Mouse (Mus musculus): ENCODE results near the gene Olfr138. TPM values are rescaled to one million over a fixed set of nuclear protein-coding genes. Genes with fewer than 3 reads are reported as not detected.

The Olfr138 gene
- not detected in 2 replicates for polyA plus RNA-seq (2012; rRNA removed)

GRCm38 (mm10) chr17:38260735-38261134 lies at the start of gene Olfr138:
TSS of gene Olfr138 (plus strand) at chr17:38261035.

DNA sequence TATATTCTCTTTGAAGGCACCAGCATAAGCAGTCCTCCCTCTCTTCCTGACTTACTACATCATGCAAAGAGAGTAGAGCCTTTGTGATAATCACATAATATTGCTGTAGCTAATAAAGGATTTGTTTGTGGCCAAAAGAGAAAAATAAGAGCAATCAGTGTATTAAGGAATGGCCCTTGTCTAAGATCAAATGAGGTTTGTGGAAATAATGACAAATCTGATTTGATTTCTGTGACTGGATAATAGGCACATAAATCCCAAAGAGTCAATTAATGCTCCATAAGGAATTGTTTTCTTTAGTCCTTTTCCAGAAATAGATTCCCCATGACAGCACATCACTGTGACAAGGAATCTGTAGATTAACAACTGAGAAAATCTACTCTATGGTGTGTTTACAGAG lies 46.6 kb downstream of the Olfr138 start, which contains the start of gene Olfr137:
Olfr137 (minus strand) TSS at position 101 of the 400 bp plus-strand sequence.

Other genes starting within 250 kb of the Olfr138 start
- not detected in 2 replicates for gene Olfr129, start 201.0 kb upstream of the Olfr138 start, polyA plus RNA-seq (2012; rRNA removed)
- not detected in 2 replicates for gene Olfr130, start 197.1 kb upstream of the Olfr138 start, polyA plus RNA-seq (2012; rRNA removed)
- gene Olfr131, start 172.3 kb upstream of the Olfr138 start, polyA plus RNA-seq (2012; rRNA removed): not detected in 2 replicates
- not detected in 2 replicates for gene Olfr132, start 126.5 kb upstream of the Olfr138 start, polyA plus RNA-seq (2012; rRNA removed)
- gene Olfr133, start 115.8 kb upstream of the Olfr138 start, polyA plus RNA-seq (2012; rRNA removed): not detected in 2 replicates
- not detected in 2 replicates for gene Olfr134, start 89.6 kb upstream of the Olfr138 start, polyA plus RNA-seq (2012; rRNA removed)
- gene Olfr135, start 56.7 kb upstream of the Olfr138 start, polyA plus RNA-seq (2012; rRNA removed): not detected in 2 replicates
- not detected in 2 replicates for gene Olfr137, start 46.5 kb downstream of the Olfr138 start, polyA plus RNA-seq (2012; rRNA removed)
- not detected in 2 replicates for gene Olfr136, start 68.8 kb downstream of the Olfr138 start, polyA plus RNA-seq (2012; rRNA removed)
- gene Esp36, start 159.2 kb downstream of the Olfr138 start, polyA plus RNA-seq (2012; rRNA removed): not detected in 2 replicates

Measured in liver, embryonic 18 days (tissue).